In the genomic region with DNA sequence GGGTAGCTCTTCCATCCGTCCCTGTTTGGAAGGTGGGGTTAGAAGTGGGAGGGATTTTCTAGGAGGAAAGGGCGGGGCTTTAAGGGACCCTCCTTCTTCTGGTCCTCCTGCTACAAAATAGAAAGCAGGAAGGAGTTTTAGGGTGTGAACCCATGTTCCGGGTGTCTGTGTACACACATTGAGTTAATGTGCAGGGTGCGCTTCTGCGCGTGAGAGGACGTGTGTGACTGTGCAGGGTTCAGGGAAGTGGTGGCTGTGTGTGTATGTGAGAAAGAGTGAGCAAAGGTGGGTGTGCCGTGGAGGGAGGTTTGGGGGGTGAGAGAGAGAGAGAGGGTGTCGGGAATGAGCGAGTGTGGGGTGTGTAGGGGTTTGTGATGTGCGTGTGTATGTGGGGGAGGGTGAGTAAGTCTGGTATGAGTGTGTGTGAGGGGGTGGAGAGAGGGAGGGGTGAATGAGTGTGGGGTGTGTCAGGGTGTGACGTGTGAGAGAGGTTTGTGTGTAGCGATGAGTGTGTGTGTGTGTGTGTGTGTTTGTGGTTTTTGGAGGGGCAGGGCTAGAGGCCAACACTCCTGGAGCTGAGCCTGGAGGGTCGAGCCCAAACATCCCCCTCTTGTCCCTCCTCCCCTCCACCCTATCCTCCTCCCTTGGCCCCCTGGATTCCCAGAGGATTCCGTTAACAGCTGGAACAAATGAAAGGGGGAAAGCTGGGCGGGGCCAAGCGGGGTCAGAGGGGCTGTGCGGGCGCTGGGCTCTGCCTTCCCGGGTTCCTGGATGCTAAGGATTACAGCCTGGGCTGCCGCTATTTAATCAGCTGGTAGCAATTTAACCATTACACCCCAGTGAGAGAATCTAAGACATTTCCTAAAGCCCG, we compare ENCODE assay signal across 8 mouse cellular contexts.
DNase-seq lines count a peak whose midpoint lies in the region; ATAC-seq and TF ChIP-seq lines count a peak whose summit lies in the region.

No protein-coding gene starts in this region.

- no peak overlapping the region for H3K27ac ChIP-seq in hindbrain, postnatal 0 days
- peak overlapping the region; percentile 54 for H3K27ac ChIP-seq in liver, embryonic 15.5 days (replicated peaks)

- H3K27me3 ChIP-seq in C2C12 (ENCODE audit: control insufficient read depth, insufficient read depth, insufficient read length), result no peaks in the 10 kb centered on the region
- H3K27me3 ChIP-seq in hindbrain, postnatal 0 days (ENCODE audit: insufficient read depth, low read length), result no peaks in the 10 kb centered on the region
- H3K27me3 ChIP-seq in liver, embryonic 15.5 days, result peaks cover 71% of the 10 kb centered on the region

- ATAC-seq in hindbrain, postnatal 0 days, result 0 out of 2 replicates have a peak, but pooled peaks have one; percentile 56
- ATAC-seq in liver, embryonic 15.5 days (ENCODE audit: insufficient read depth), result peak; percentile 80

- H3K4me2 ChIP-seq in hindbrain, postnatal 0 days (ENCODE audit: low read depth, low read length), result peak overlapping the region; percentile 43
- peak overlapping the region; percentile 79 for H3K4me2 ChIP-seq in liver, embryonic 15.5 days

- DNase-seq in brain, adult 2 months (ENCODE audit: low read depth, low spot score), result peak; percentile 29
- DNase-seq in gastrocnemius, postnatal 10 days, result peak; percentile 49
- no peak for DNase-seq in hindbrain, postnatal 0 days (ENCODE audit: low spot score)
- peak; percentile 78 for DNase-seq in naive thymus-derived CD4-positive, alpha-beta T cell, adult 2 months (ENCODE audit: low read depth)
- DNase-seq in urinary bladder, adult 2 months (ENCODE audit: low spot score), result peak; percentile 29
- no peak for DNase-seq in right cerebral cortex, postnatal 10 days (ENCODE audit: low spot score in 2 of 2)

- no peaks in the 10 kb centered on the region for H3K9me3 ChIP-seq in hindbrain, postnatal 0 days (ENCODE audit: low read length)
- H3K9me3 ChIP-seq in liver, embryonic 15.5 days (replicated peaks), result no peaks in the 10 kb centered on the region

- peak overlapping the region; percentile 0 for H3ac ChIP-seq in C2C12 (ENCODE audit: control insufficient read depth, insufficient read length, low read depth)

- 11% methylated on average over 21 of the region's 22 CpGs for WGBS in hindbrain, postnatal 0 days
- 4% methylated on average over 22 of the region's 22 CpGs for WGBS in liver, embryonic 15.5 days (ENCODE audit: insufficient replicate concordance)

- H3K9ac ChIP-seq in hindbrain, postnatal 0 days (replicated peaks; ENCODE audit: low read length), result 0 out of 2 replicates have a peak overlapping the region, but pooled peaks have one; percentile 19
- H3K9ac ChIP-seq in liver, embryonic 15.5 days, result peak overlapping the region; percentile 57

- no peaks in the 10 kb centered on the region for H3K36me3 ChIP-seq in C2C12 (ENCODE audit: control insufficient read depth, insufficient read depth)
- H3K36me3 ChIP-seq in hindbrain, postnatal 0 days (ENCODE audit: insufficient read depth, low read length), result no peaks in the 10 kb centered on the region
- H3K36me3 ChIP-seq in liver, embryonic 15.5 days (replicated peaks), result no peaks in the 10 kb centered on the region

- TF ChIP-seq CTCF in C2C12 (IDR thresholded peaks at IDR 0.05; ENCODE audit: control insufficient read depth, insufficient read depth, insufficient read length), result no peak
- TF ChIP-seq CTCF in hindbrain, postnatal 0 days (IDR thresholded peaks at IDR 0.05; ENCODE audit: low read depth), result no peak

- H3K4me3 ChIP-seq in C2C12 (ENCODE audit: insufficient read depth, poor library complexity, severe bottlenecking), result no peak overlapping the region
- no peak overlapping the region for H3K4me3 ChIP-seq in hindbrain, postnatal 0 days (ENCODE audit: low read length)
- peak overlapping the region; percentile 48 for H3K4me3 ChIP-seq in liver, embryonic 15.5 days (replicated peaks)

- H3K79me3 ChIP-seq in C2C12 (ENCODE audit: low read depth), result no peaks in the 10 kb centered on the region

- peaks cover 6% of the 10 kb centered on the region; the same call in 1 of the 2 replicates for H3K4me1 ChIP-seq in hindbrain, postnatal 0 days (ENCODE audit: insufficient read depth, low read length)
- H3K4me1 ChIP-seq in liver, embryonic 15.5 days (replicated peaks), result peaks cover 46% of the 10 kb centered on the region

- no peaks in the 10 kb centered on the region for H3K79me2 ChIP-seq in C2C12 (ENCODE audit: control insufficient read depth, insufficient read depth)

TF ChIP-seq in C2C12, 6 proteins besides CTCF, POLR2A, EP300 and RAD21:
- TF ChIP-seq MAX (IDR thresholded peaks at IDR 0.05) (no peak), MYOD1 (IDR thresholded peaks at IDR 0.05; ENCODE audit: control insufficient read depth, insufficient read length, low read depth) (peak; percentile 18)

Comparison
In these comparisons a context has a peak if more than half of its experiments do, and no peak if none do; other contexts are left out.
1. DNase-seq: peak in brain, adult 2 months (single experiment), gastrocnemius, postnatal 10 days (single experiment), naive thymus-derived CD4-positive, alpha-beta T cell, adult 2 months (single experiment) and urinary bladder, adult 2 months (single experiment); none in hindbrain, postnatal 0 days (single experiment) and right cerebral cortex, postnatal 10 days (0 of 2).